Mouse (Mus musculus): ENCODE measurements at regions not wholly inside any gene's neighbourhood (a gene's known extent, or its start where the extent isn't known, plus 50 kb on each side); places are given as distances from the start of the nearest gene placed in this dataset.

GRCm38 (mm10) chr15:67823226-67823625, 1322.5 kb upstream of the Lrrc6 start:
- TF ChIP-seq CTCF (IDR thresholded peaks at IDR 0.05; ENCODE audit: low read depth): no peak
- TF ChIP-seq EP300 (IDR thresholded peaks at IDR 0.05; ENCODE audit: low read depth): no peak

All from heart, postnatal 0 days (tissue).